Mouse (Mus musculus): ENCODE measurements at regions not wholly inside any gene's neighbourhood (a gene's known extent, or its start where the extent isn't known, plus 50 kb on each side); places are given as distances from the start of the nearest gene placed in this dataset.

DNA sequence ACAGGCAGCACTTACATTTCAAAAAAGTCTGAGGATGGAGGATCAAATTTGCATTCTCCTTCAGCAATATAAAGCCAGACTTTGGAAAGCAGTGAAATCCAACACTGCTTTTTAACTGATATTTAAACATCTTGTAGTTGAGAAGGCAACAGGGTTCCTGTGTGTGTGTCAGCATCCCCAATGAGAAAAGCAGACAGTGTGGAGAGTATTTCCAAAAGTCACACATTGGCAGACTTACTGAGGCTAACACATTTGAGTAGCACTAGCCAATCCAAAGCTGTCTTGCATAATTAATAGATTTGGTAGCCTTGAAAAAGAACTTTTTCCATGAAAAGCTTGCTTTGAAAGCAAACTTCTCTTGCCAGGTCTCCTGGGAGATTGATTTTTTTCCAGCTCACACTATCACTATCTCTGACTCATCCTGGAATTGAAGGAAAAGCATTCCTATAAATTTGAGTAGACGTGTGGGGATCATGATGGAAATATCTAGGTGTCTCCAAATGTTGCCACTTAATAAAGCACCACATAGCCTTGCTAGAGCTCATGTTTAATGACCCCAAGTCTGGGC lies 168.0 kb downstream of the Ibtk start:
- TF ChIP-seq CTCF (IDR thresholded peaks at IDR 0.05; ENCODE audit: borderline replicate concordance, insufficient read depth, low read length) (no peak), POLR2A (IDR thresholded peaks at IDR 0.05; ENCODE audit: low read depth, low read length) (no peak)

Measured in embryonic fibroblast, embryonic 13.5 days (primary cell).